Mouse (Mus musculus): Measurements from ENCODE around the gene Bap1. TPM values are rescaled to one million over a fixed set of nuclear protein-coding genes. Genes with fewer than 3 reads are reported as not detected.
A peak's percentile ranks its signal among the peaks of the same experiment; 100 is the strongest.

Bap1 gene
- 10 to 100 TPM; 23.6 to 28.7 (median 28.3) TPM for polyA plus RNA-seq (2017; shearing (Covaris generic))

GRCm38 (mm10) chr14:31251084-31251604, at the start of gene Bap1, which contains the start of gene Phf7:
Bap1 (plus strand) TSS chr14:31251450.
Phf7 (minus strand) TSS chr14:31251317.
- ATAC-seq, result peak; percentile 78

- no peak for ATAC-seq
Measured at GRCm38 (mm10) chr14:31204844-31205243, 46.4 kb upstream of the Bap1 start.

- no peak for ATAC-seq
Measured at GRCm38 (mm10) chr14:31205244-31205561, 46.0 kb upstream of the Bap1 start.

- peak; percentile 23 for ATAC-seq
Measured at GRCm38 (mm10) chr14:31205562-31206467, 45.4 kb upstream of the Bap1 start.

GRCm38 (mm10) chr14:31206472-31206981, 44.7 kb upstream of the Bap1 start:
- peak; percentile 71 for ATAC-seq

GRCm38 (mm10) chr14:31207070-31207830, 44.0 kb upstream of the Bap1 start:
- peak; percentile 57 for ATAC-seq

GRCm38 (mm10) chr14:31208084-31208483, 43.2 kb upstream of the Bap1 start, which contains the start of gene Tnnc1:
Tnnc1 (plus strand) TSS chr14:31208312.
- no peak for ATAC-seq

- ATAC-seq, result no peak
Measured at GRCm38 (mm10) chr14:31209133-31209557, 42.1 kb upstream of the Bap1 start.

- no peak for ATAC-seq
Measured at GRCm38 (mm10) chr14:31211854-31212253, 39.4 kb upstream of the Bap1 start.

GRCm38 (mm10) chr14:31212499-31212898, 38.8 kb upstream of the Bap1 start:
- no peak for ATAC-seq

GRCm38 (mm10) chr14:31213868-31214267, 37.4 kb upstream of the Bap1 start:
- ATAC-seq, result no peak

- no peak for ATAC-seq
Measured at GRCm38 (mm10) chr14:31214684-31215083, 36.6 kb upstream of the Bap1 start.

GRCm38 (mm10) chr14:31215157-31216002, 35.9 kb upstream of the Bap1 start:
- peak; percentile 93 for ATAC-seq

GRCm38 (mm10) chr14:31216846-31217245, 34.4 kb upstream of the Bap1 start, which contains the start of gene Nisch:
Nisch (minus strand) TSS chr14:31216946.
- ATAC-seq, result no peak

- ATAC-seq, result no peak
Measured at GRCm38 (mm10) chr14:31217666-31218065, 33.6 kb upstream of the Bap1 start, which contains the start of gene Sema3g. Sema3g (plus strand) TSS chr14:31217860.

- ATAC-seq, result no peak
Measured at GRCm38 (mm10) chr14:31226978-31227377, 24.3 kb upstream of the Bap1 start.

GRCm38 (mm10) chr14:31228234-31228633, 23.0 kb upstream of the Bap1 start:
- ATAC-seq, result no peak

- ATAC-seq, result no peak
Measured at GRCm38 (mm10) chr14:31230442-31230841, 20.8 kb upstream of the Bap1 start.

- ATAC-seq, result no peak
Measured at GRCm38 (mm10) chr14:31232404-31233069, 18.7 kb upstream of the Bap1 start.

GRCm38 (mm10) chr14:31233070-31233995, 17.9 kb upstream of the Bap1 start:
- no peak for ATAC-seq
